ENCODE assay signal across 13 mouse cellular contexts in the genomic region with DNA sequence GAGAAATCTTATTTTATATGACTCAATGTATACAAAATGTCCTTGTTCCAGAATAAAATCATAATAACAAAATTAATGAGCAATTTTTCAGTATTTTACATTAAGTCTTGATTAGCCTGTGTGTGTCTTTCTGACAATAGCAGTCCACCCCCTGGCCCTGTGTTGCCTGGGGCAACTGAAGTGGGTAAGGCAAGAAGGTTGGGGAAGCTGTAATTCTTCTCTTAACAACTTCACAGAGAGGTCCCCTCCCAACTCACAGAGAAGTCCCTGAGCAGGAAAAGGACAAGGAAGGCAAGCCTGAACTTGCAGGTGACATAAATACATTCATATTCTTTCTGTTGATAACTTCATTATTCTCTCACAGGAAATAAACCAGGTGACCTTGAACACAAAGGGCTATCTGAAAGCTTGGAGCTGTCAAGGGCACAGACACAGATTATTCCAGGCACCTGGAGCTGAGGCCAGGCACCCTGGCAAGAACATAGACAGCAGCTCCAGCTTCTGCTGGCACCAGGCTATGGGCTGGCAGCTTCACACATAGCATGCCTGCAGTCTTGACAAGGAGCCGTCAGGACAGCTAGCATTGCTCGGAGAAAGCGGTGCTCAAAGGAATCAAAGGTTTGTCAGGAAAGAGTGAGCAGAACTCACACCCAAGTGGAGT.
DNase-seq lines count a peak whose midpoint lies in the region; ATAC-seq and TF ChIP-seq lines count a peak whose summit lies in the region.
"Had no signal": no experiment of that assay in that cellular context is flagged by ENCODE, and none has a peak within 500 bp of the region (broad histone marks: within the 10 kb centered on the region; RNA-seq: fewer than 3 reads in every experiment).

No protein-coding gene starts in this region.

- no peak for ATAC-seq in heart, embryonic 12.5 days (ENCODE audit: insufficient number of reproducible peaks, low FRiP score)
- ATAC-seq in stomach, embryonic 16.5 days (ENCODE audit: insufficient read depth, low FRiP score) = peak; percentile 46; the same call in 1 of the 2 replicates
- ATAC-seq in forebrain, embryonic 15.5 days (replicated peaks) = no peak
- ATAC-seq: intestine, postnatal 0 days; liver, embryonic 12.5 days had no signal

- no peak overlapping the region for H3K9ac ChIP-seq in heart, embryonic 12.5 days
- H3K9ac ChIP-seq in stomach, embryonic 16.5 days (ENCODE audit: low read length) = no peak overlapping the region
- no peak overlapping the region for H3K9ac ChIP-seq in forebrain, embryonic 15.5 days (replicated peaks)
- H3K9ac ChIP-seq: liver, embryonic 12.5 days had no signal

- no peak for TF ChIP-seq POLR2A in thymus, adult 2 months (IDR thresholded peaks at IDR 0.05; ENCODE audit: control insufficient read depth, extremely low read depth, insufficient read depth, low read length, poor library complexity)

- TF ChIP-seq CTCF in thymus, adult 2 months (IDR thresholded peaks at IDR 0.05; ENCODE audit: borderline replicate concordance, control insufficient read depth, extremely low read depth, insufficient read depth, low read length, poor library complexity) = no peak

- H3K36me3 ChIP-seq in heart, embryonic 12.5 days = no peaks in the 10 kb centered on the region
- no peaks in the 10 kb centered on the region for H3K36me3 ChIP-seq in stomach, embryonic 16.5 days (ENCODE audit: control insufficient read depth, insufficient read depth, low read length)
- H3K36me3 ChIP-seq in forebrain, embryonic 15.5 days = no peaks in the 10 kb centered on the region
- H3K36me3 ChIP-seq in thymus, adult 2 months (ENCODE audit: control insufficient read depth, insufficient read depth, low read length) = no peaks in the 10 kb centered on the region
- H3K36me3 ChIP-seq: liver, embryonic 12.5 days had no signal

- peak; percentile 43 for DNase-seq in heart, adult 8-10 months (ENCODE audit: low spot score)
- peak; percentile 45 for DNase-seq in ovary, postnatal 36 days (ENCODE audit: low spot score)
- no peak for DNase-seq in ovary, postnatal 14 days (ENCODE audit: low spot score)
- peak; percentile 56 to 65 for DNase-seq in cerebellum, postnatal 36 days
- DNase-seq in thymus, adult 2 months = no peak
- DNase-seq: lung, postnatal 4 days had no signal

- no peak overlapping the region for H3K27ac ChIP-seq in heart, embryonic 12.5 days (ENCODE audit: poor library complexity, severe bottlenecking)
- H3K27ac ChIP-seq in stomach, embryonic 16.5 days (ENCODE audit: low read length) = peak overlapping the region; percentile 84
- no peak overlapping the region for H3K27ac ChIP-seq in forebrain, embryonic 15.5 days (replicated peaks)
- H3K27ac ChIP-seq in thymus, adult 2 months (ENCODE audit: control insufficient read depth, insufficient read depth, low read length) = no peak overlapping the region
- H3K27ac ChIP-seq: liver, embryonic 12.5 days had no signal

- 0 out of 2 replicates have a peak, but pooled peaks cover 2% of the 10 kb centered on the region for H3K9me3 ChIP-seq in heart, embryonic 12.5 days (replicated peaks)
- H3K9me3 ChIP-seq in stomach, embryonic 16.5 days (replicated peaks; ENCODE audit: control insufficient read depth, low read length) = no peaks in the 10 kb centered on the region
- H3K9me3 ChIP-seq in forebrain, embryonic 15.5 days = no peaks in the 10 kb centered on the region
- H3K9me3 ChIP-seq: liver, embryonic 12.5 days had no signal

- no peak overlapping the region for H3K4me3 ChIP-seq in heart, embryonic 12.5 days
- no peak overlapping the region for H3K4me3 ChIP-seq in stomach, embryonic 16.5 days (replicated peaks; ENCODE audit: low read length)
- H3K4me3 ChIP-seq in forebrain, embryonic 15.5 days = no peak overlapping the region
- H3K4me3 ChIP-seq in thymus, adult 2 months (ENCODE audit: control insufficient read depth, insufficient read depth, low read length) = no peak overlapping the region
- H3K4me3 ChIP-seq: liver, embryonic 12.5 days; myocyte had no signal

- no peak overlapping the region for H3K4me2 ChIP-seq in heart, embryonic 12.5 days
- no peak overlapping the region for H3K4me2 ChIP-seq in stomach, embryonic 16.5 days (ENCODE audit: low read depth, low read length)
- H3K4me2 ChIP-seq in forebrain, embryonic 15.5 days (replicated peaks) = no peak overlapping the region
- H3K4me2 ChIP-seq: liver, embryonic 12.5 days had no signal

- peaks cover 19% of the 10 kb centered on the region for H3K4me1 ChIP-seq in heart, embryonic 12.5 days (replicated peaks)
- H3K4me1 ChIP-seq in stomach, embryonic 16.5 days (ENCODE audit: control insufficient read depth, insufficient read depth, low read length) = peaks cover 17% of the 10 kb centered on the region; the same call in 1 of the 2 replicates
- peaks cover 26% of the 10 kb centered on the region for H3K4me1 ChIP-seq in forebrain, embryonic 15.5 days
- H3K4me1 ChIP-seq in thymus, adult 2 months (replicated peaks; ENCODE audit: control insufficient read depth, insufficient read depth, low read length) = no peaks in the 10 kb centered on the region
- H3K4me1 ChIP-seq: liver, embryonic 12.5 days had no signal

- WGBS in heart, embryonic 12.5 days = 69% methylated on average over 3 of the region's 3 CpGs
- WGBS in stomach, embryonic 16.5 days = 62% methylated on average over 3 of the region's 3 CpGs
- WGBS in forebrain, embryonic 15.5 days = 63% methylated on average over 3 of the region's 3 CpGs
- 90% methylated on average over 3 of the region's 3 CpGs for WGBS in thymus, adult 2 months

- H3K27me3 ChIP-seq in heart, embryonic 12.5 days (replicated peaks) = no peaks in the 10 kb centered on the region
- no peaks in the 10 kb centered on the region for H3K27me3 ChIP-seq in stomach, embryonic 16.5 days (ENCODE audit: control insufficient read depth, insufficient read depth, low read length)
- H3K27me3 ChIP-seq in forebrain, embryonic 15.5 days = no peaks in the 10 kb centered on the region
- no peaks in the 10 kb centered on the region for H3K27me3 ChIP-seq in thymus, adult 2 months (ENCODE audit: control insufficient read depth, insufficient read depth, low read length)
- H3K27me3 ChIP-seq: CH12.LX; liver, embryonic 12.5 days had no signal

Comparison
In these comparisons a context has a peak if more than half of its experiments do, and no peak if none do; other contexts are left out.
1. DNase-seq: peak in heart, adult 8-10 months (single experiment), ovary, postnatal 36 days (single experiment) and cerebellum, postnatal 36 days (2 of 2); none in ovary, postnatal 14 days (single experiment) and thymus, adult 2 months (single experiment).